Mouse (Mus musculus): ENCODE results near the gene Psmg3.

Psmg3 gene

DNA sequence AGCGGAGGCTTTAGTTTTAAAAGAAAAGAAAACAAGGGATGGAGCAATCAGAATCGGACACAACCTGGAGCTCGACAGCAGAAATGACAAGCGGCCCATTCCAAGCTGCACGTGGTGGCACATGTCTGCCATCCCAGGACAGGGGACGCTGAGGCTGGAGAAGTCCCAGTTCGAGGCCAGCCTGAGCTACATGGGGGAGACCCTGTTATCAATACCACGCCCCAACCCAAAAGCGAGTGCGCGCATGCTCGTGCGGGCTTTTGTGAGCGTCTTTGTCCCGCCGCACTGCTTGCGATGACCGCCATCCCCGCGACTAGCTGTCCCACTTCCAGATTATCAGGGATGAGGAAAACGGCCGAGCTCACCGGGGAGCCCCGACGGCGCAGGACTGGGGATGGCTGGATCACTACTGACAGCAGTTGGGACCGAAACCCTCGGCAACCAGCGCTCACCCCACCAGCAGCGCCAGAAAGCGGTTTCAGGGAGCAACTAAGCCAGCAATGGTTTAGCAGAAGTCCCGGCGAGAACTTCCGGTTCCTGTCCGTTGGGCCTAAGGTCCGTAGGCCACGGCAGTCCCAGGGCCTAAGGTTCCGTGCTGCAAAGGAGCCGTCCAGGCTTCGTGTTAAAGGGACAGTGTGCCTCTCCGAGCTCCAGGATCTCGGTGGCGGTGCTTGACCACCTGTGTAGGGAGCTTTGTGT, at the start of gene Psmg3, which contains the start of gene Gm26938:
TSS of gene Psmg3 (minus strand) at position 529 of the 699 bp plus-strand sequence.
TSS of gene Gm26938 (minus strand) at position 51 of the 699 bp plus-strand sequence.
- peak; percentile 94 for DNase-seq (ENCODE audit: inconsistent ontology term)

DNA sequence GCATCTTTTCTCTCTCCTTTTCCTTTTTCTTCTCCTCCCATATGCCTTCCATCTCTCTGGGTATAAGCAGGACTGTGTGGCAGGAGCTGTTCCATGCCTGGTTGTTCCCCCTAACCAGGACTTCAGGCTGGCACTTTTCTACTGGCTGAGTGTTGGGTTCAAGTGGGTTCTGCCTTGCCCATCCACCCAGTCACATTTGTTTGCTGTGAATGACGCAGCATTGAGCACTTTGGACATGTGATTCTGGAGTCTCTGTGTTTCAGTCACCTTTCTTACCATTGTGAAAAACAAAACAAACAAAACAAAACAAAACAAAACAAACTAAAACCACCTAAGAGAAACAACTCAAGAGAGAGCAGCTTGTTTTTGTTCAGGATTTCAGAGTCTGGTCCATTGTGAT, 44.8 kb upstream of the Psmg3 start:
- DNase-seq (ENCODE audit: inconsistent ontology term) = no peak

DNA sequence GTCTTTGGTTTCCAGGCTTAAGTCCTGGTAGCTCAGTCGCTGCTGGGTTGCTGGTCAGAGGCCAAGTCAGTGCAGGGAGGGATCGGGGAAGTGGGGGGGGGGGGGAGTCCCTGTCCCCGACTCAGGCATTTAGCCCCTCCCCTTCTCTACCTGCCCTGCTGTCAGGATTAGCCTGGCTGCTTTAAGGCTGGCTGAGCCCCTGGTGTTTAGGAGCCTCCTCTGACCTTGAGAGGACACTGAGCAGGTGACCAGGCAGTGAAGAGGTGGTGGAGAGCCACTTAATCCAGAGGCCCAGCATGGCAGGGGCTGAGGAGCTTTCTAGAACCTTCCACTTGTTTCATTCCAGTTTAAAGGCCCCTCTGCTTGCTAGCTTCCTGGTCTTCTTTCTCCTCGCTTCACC, 44.2 kb upstream of the Psmg3 start:
- DNase-seq (ENCODE audit: inconsistent ontology term) = no peak

DNA sequence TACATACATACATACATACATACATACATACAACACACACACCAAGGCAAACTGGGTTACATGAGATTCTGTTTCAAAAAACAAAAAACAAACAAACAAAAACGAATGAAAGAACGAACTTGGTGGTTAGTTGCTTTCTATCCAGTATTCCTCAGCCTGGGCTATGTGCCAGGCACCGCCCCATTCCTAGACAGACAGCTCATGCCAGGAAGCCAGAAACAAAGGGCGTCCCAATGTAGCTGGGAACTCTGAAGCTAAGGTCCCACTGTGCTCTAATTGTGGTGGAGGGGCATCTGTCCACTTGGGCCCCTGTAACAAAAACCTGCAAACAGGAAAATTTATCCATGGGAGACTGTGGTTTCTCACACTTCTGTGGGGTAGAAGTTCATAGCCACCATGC, 36.1 kb upstream of the Psmg3 start:
- DNase-seq (ENCODE audit: inconsistent ontology term) = peak; percentile 85

DNA sequence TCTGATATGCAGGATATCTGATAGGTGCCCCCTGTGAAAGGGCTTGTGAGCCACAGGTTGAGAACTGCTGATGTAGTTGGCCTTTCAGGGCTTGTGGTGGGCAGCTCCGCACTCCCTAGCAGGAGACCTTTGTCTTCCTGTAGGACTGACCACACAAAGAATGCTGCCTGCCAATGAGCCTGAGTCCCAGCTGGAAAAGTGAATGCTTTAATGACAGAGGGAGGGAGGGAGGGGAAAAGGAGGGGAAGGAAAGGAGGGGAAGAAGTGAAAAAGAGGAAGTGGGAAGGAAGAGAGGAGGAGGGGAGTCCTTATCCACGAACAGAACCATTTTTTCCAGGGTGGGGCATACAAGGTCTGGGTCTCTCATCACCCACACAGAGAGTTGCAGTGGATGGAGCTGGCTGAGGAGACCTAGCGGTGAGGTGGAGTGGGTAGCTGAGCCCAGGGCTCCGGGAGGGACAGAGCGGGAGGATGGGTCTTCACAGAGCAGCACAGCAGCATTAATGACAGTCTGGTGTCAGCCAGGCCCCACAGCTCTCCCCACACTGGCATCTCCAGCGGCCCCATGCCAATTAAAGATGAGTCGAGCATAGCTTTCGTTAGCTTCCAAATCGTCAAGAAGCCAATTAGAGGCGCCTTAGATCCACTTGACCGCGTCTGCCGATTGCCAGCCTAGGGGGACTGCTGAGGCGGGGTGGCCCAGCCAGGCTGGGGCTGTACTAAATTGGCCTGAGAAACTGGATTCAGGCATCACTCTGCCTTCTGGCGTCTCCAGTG, 33.8 kb upstream of the Psmg3 start:
- DNase-seq (ENCODE audit: inconsistent ontology term) = peak; percentile 82

DNA sequence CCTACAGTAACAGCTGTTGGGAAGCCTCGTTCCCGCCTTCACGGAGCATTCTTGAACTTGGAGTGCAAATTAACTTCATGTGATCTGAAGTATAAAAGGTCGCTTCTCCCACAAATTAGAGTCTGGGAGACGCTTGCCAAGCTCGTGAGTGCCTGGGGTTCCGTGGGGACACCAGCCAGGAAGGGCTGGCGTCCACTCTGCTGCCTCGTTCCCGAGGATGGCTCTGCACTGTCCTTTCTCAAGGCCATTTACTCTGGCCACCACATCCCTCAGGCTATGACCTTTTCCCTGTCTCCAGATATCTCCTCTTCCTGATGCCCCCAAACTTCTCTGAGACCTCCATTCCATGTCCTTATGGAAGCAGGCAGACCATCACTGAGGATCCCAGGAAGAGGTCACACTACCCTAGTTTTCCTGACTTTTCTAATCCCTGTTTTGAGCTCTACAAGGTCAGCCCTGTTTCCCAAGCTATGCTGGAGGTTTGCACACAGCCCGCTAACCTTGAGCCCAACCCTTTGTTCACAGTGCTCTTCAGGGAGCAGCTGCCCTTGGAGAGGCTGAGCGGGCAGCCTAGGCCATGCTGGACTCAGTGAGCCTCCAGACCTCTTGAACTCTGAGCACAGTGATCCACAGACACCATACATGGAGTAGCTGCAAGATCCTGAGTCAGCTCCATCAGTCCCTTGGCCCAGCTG, 23.1 kb upstream of the Psmg3 start:
- peak; percentile 40 for DNase-seq (ENCODE audit: inconsistent ontology term)

DNA sequence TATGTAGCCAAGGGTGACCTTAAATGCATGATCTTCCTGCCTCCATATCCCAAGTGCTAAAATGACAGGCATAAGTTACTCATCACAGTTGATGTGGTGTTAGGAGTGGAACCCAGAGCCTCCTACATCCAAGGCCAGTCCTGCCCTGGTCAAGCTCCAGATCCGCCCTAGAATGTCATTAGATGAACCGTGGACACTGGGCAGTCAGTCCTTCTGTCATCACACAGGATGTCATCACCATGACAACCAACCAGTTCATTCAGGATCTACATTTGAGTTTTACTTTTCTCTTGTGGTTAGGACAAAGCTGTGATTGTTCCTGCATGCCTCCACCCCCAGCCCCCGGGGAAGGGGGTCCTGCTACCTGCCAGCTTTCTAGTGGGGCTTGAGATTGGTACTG, 12.5 kb upstream of the Psmg3 start:
- DNase-seq (ENCODE audit: inconsistent ontology term) = no peak

DNA sequence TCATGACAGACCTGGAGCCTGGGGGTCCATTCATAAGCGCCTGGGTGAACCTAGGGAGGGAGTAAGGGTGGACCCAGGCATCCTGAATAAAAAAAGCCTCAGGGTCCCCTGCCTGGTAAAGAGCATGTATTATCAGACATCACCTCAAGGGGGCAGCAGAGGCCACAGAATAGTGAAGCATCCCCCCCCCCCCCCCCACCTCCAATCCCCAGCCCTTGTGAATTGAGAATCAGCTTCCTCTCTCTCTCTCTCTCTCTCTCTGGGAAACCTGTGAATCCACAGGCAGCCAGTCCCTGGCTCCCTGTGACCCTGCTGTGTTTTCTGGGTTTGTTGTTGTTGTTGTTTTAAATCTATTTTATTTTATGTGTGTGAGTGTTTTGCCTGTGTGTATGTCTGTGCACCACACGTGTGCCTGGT, 11.8 kb upstream of the Psmg3 start:
- peak; percentile 52 for DNase-seq (ENCODE audit: inconsistent ontology term)

DNA sequence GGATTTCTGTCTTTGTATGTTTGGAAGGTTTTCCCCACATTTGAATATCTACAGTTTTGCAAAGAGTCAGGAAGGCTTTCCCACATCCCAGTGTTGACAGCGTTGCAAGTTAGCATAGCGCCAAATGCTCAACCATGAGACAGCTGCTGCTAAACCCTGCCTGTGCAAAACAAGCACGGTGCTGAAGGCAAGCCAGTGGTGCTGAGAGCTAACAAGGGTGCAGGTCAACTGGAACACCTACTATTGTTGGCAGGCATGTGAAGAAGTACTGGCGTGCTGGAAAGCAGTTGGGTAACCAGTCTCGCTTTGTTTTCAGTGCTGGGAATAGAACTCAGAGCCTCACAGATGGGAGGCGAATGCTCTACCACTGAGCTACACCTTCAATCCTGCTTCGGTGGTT, 9.0 kb upstream of the Psmg3 start:
- DNase-seq (ENCODE audit: inconsistent ontology term) = no peak

DNA sequence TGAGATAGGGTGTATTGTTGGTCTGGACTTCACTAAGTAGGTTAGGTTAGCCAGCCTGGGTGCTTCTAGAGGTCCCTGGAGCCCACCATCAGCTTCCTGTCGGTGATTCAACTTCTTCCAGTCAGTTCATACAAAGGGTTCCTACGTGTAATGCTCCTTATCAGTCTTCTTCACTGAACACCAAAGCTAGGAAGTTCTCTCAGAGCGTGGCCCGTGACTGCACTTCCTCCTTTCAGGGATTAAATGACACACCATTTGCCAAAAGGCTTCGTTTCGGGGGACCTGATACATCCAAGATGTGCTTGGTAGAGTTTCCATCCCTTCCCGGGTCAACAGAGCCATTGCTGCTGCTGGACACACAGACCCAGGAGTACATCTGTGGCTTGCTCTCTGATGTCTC, 5.4 kb upstream of the Psmg3 start:
- DNase-seq (ENCODE audit: inconsistent ontology term) = no peak

DNA sequence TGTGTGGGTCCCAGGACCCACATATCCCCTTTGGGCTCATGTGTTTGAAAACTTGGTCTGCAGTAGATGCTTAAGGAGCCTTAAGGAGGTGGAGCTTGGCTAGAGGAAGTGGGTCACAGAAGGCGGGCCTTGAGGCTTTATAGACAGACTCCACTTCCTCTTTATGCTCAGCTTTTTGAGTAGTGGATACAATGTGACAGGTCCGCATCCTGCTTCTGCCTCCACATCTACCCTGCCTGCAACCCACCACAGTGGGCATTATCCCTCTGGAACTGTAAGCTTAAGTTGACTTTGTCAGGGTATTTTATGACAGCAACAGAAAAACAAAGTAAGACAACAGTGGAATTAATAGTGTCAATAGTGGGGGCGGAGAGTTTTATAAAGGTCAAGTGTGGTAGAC, 4.0 kb upstream of the Psmg3 start:
- no peak for DNase-seq (ENCODE audit: inconsistent ontology term)

DNA sequence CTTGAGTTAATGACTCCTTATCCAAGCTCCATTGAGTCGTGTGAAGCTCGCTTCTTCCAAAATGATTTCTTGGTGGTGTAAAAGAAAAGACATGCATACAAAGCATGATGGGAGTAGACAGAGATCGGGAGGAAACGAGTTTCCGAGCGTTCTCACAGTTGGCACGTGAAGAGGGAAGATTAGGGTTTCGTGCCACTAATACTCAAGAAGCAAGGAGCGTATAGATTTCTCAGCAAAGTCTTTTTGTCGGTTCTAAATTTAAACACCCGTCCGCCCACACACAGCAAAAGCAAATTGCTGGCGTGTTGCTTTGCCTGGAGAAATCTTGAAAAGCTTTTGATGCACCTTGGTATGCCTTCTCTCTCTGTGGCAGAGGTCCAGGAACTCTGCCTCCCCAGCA, 2.7 kb upstream of the Psmg3 start:
- no peak for DNase-seq (ENCODE audit: inconsistent ontology term)

DNA sequence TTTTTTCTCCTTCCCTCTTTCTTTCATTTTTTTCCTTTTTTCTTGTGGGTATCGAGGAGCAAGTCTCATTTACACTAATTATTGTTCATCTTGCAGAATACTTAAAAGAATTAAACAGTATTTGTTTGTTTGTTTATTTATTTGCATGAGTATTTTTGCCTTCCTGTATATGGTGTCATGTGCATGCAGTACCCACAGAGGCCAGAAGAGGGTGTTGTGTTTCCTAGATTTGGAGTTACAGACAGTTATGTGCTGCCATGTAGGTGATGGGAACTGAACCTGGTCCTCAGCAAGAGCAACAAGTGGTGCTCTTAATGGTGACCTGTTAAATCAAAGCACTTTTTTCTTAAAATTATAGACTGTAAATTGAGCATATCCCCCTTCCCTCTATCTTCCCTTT, 908 bp upstream of the Psmg3 start:
- no peak for DNase-seq (ENCODE audit: inconsistent ontology term)

DNA sequence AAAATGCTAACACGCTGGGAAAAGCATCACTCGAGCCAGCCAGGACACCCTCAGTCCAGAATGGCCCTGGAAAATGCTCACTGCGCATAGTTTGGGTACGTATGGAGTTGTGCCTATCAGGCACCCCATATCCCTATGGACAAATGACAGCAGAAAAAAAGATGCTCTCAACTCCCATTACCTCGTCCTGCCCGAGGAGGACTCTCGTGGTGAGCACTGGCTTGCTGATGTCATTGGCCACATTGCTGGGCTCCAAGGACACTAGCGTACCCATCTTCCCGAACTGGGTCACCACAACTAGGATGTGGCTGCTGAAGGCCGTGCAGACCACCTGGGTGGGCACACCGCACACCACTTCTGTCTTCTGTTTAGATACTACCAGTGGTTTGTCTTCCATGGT, 738 bp downstream of the Psmg3 start:
- DNase-seq (ENCODE audit: inconsistent ontology term) = no peak

DNA sequence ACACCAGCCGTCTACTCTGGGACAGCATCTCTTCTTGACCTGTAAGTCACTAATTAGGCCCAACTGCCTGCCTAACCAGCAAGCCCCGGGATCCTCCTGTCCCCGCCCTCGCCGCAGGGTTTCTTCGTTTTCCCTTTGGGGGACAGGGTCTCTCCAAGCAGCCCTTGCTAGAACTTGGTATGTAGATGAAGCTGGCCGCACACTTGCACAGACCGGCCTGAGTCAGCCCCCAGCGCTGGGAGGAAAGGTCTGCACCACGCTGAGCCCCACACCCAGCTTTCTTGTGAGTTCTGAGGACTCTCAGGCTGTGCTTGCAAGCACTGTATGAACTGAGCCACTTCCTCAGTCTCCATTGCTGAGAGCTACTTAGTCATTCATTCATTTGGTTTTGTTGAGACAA, 2.2 kb downstream of the Psmg3 start:
- no peak for DNase-seq (ENCODE audit: inconsistent ontology term)

DNA sequence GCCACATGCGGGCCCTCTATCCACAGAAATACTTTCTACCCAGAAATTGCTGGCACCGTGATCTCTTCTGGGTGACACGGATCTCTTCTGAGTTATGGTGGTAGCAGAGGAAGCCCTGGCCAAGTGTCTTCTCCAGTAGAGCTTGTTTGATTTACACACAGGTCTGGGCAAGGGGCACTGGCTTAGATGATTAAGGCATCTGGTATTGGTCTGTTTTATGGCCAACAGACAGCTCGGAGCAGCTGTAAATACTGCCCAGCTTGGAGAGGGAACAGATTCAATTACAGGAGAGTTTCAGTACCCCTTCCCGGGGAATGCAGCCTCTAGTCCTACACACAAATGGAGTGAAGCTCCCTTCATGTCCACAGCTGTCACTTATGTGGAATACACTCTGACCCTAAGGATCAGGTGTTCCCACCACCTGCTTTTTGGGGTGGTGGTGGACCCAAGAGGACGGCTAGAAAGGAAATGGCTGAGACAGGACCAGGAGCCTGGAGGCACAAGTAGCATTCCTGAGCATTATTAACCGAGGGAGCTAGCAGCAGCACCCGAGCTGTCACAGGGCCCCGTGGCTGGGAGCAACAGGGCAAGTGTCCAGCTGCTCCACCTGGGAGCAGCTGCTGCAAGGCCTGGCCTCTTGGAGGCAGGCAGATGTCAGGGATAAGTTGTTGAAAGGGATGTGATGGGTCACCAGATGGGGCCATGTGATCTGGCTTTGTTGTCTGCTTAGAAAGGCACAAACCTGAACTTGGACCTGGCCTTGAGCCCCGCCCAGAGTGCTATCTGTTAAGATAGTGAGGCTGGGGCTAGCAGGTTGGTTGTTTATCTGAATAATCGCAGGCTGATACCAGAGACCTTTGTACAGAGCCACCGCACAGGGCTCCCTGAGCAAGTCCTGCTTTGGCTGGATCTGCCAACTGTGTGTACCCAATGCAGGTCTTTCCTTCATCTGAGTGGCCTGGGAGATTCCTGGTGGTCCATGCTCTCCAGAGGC, 4.9 kb downstream of the Psmg3 start:
- DNase-seq (ENCODE audit: inconsistent ontology term) = no peak

DNA sequence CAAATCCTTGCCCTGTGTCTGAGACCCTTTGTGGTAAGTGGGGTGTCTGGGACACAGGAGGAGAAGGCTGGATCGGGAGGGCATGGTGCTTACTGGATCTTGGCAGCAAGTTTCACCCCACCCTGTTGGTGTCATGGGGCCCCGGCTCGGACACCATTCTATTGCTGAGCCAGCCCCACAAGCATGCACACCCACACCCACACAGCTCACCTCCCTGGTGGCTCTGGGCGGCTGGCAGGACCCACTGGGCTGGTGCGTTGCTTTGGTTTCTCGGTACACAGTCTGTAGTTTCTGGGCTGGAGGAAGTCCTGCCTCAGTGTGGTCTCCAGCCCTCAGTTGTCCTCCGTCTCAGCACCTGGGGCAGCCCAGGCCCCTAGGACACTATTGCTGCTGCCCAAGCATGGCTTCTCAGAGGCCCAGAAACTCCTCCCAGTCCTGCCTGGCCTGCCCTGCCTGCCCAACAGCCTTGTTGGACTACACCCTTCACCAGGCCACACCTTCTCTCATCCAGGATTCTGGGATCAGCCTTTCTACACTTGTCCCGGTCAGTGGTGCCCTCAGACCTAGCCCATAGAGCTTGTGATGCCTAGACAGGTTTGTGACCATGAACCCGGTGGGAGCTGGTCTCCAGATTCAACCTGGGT, 7.0 kb downstream of the Psmg3 start, which contains the start of gene Tmem184a:
TSS of gene Tmem184a (minus strand) at position 380 of the 644 bp plus-strand sequence.
- DNase-seq (ENCODE audit: inconsistent ontology term) = no peak

DNA sequence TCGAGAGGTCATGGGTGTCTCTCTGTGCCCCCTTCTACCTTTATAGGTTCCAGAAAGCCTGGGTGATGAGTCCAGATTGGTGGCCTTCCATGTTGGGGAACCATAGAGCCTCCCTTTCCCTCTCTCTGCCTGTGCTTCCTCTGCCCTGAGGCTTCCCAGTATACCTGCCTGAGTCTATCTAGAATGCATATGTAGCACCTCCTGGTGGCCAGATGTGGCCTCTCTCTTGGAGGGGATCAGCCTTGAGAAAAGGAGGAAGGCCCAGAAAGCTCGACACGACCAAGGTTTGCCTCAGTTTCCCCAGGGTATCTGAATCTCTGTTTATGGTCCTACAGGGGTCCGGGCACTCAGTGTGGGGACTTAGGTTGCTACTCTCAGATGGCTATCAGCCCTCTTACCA, 7.9 kb downstream of the Psmg3 start:
- DNase-seq (ENCODE audit: inconsistent ontology term) = no peak

DNA sequence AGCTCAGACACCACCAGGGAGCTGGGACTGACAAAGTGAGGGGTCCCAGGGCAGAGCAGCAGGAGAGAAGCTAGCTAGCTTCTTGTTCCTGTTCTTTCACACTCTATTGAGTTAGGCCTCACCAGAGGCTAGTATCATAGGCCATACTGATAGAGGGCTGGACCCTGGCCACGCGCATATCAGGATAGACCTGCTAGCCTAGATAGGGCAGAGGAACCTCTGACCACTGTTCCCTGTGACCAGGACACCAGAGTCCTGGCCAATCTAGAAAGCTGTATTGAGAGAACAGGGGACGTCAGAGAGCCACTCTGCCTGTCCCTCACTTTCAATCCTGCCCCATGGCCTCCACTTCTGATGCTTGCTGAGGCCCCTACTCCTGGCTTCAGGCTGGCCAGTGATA, 8.6 kb downstream of the Psmg3 start:
- DNase-seq (ENCODE audit: inconsistent ontology term) = no peak

DNA sequence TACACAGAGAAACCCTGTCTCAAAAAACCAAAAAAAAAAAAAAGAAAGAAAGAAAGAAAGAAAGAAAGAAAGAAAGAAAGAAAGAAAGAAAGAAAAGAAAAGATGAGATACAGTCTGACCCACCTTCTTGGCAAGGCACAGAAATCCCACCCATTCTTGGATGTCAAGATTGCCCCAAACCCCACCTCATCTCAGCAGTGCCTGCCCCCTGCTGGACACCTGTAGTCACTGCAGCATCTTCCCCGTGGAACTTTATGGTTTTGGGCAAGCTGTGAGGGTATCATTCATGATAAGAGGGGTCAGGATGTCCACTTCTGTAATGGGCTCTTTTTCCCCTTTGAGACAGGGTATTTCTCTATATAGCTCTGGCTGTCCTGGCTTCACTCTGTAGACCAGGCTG, 9.4 kb downstream of the Psmg3 start:
- no peak for DNase-seq (ENCODE audit: inconsistent ontology term)

DNA sequence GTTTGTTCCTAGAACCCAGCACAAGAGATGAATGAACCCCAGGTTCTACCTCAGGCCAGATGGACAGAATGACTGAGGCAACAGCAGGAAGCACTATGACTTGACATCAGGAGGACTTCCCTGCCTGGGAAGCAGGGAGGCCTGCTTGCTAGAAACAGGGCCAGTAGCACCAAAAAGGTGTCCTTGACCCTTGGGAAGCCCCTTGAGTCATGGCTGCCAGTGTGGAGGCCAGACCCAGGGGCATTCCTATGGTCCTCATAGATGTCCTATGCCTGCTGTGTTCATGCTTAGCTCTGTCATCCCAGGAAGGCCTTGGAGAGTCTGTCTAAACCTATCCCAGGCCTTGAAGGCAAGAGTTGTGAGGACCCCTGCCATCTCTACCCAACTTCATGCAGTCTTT, 10.2 kb downstream of the Psmg3 start:
- DNase-seq (ENCODE audit: inconsistent ontology term) = no peak
